Mouse (Mus musculus): Measurements from ENCODE around the gene Nxph4.

The Nxph4 gene

GRCm38 (mm10) chr10:127515271-127515982 lies 18.9 kb downstream of the Nxph4 start:
- DNase-seq (ENCODE audit: low spot score), result peak; percentile 54

- DNase-seq (ENCODE audit: low spot score), result no peak
These were observed 19.6 kb downstream of the Nxph4 start, which contains the start of gene Ndufa4l2 for GRCm38 (mm10) chr10:127514764-127515163. Ndufa4l2 (plus strand) TSS chr10:127514967.

GRCm38 (mm10) chr10:127514111-127514698 lies 20.2 kb downstream of the Nxph4 start:
- DNase-seq (ENCODE audit: low spot score), result no peak

- DNase-seq (ENCODE audit: low spot score), result peak; percentile 51
These were observed 20.8 kb downstream of the Nxph4 start for GRCm38 (mm10) chr10:127513501-127514091.

GRCm38 (mm10) chr10:127512813-127513212 lies 21.5 kb downstream of the Nxph4 start:
- peak; percentile 89 for DNase-seq (ENCODE audit: low spot score)

- no peak for DNase-seq (ENCODE audit: low spot score)
These were observed 22.1 kb downstream of the Nxph4 start for GRCm38 (mm10) chr10:127512307-127512666.

- DNase-seq (ENCODE audit: low spot score), result peak; percentile 65
These were observed 22.6 kb downstream of the Nxph4 start for GRCm38 (mm10) chr10:127511634-127512306.

GRCm38 (mm10) chr10:127510895-127511617 lies 23.3 kb downstream of the Nxph4 start:
- DNase-seq (ENCODE audit: low spot score), result no peak

- peak; percentile 63 for DNase-seq (ENCODE audit: low spot score)
These were observed 24.3 kb downstream of the Nxph4 start for GRCm38 (mm10) chr10:127509837-127510701.

- peak; percentile 99 for DNase-seq (ENCODE audit: low spot score)
These were observed 25.1 kb downstream of the Nxph4 start for GRCm38 (mm10) chr10:127509051-127509836.

GRCm38 (mm10) chr10:127508239-127508638 lies 26.1 kb downstream of the Nxph4 start:
- DNase-seq (ENCODE audit: low spot score), result peak; percentile 53

GRCm38 (mm10) chr10:127500894-127501893 lies 33.2 kb downstream of the Nxph4 start, which contains the start of gene Stac3:
Stac3 (plus strand) TSS chr10:127501686.
- no peak for DNase-seq (ENCODE audit: low spot score)

- no peak for DNase-seq (ENCODE audit: low spot score)
These were observed 34.3 kb downstream of the Nxph4 start for GRCm38 (mm10) chr10:127500042-127500441.

GRCm38 (mm10) chr10:127499516-127499915 lies 34.8 kb downstream of the Nxph4 start:
- no peak for DNase-seq (ENCODE audit: low spot score)

- no peak for DNase-seq (ENCODE audit: low spot score)
These were observed 38.2 kb downstream of the Nxph4 start for GRCm38 (mm10) chr10:127496156-127496555.

- no peak for DNase-seq (ENCODE audit: low spot score)
These were observed 42.2 kb downstream of the Nxph4 start for GRCm38 (mm10) chr10:127492118-127492517.

- DNase-seq (ENCODE audit: low spot score), result no peak
These were observed 43.2 kb downstream of the Nxph4 start for GRCm38 (mm10) chr10:127491128-127491512.

- DNase-seq (ENCODE audit: low spot score), result no peak
These were observed 43.9 kb downstream of the Nxph4 start for GRCm38 (mm10) chr10:127490160-127491127.
